Mouse (Mus musculus) forebrain, embryonic 10.5 days (tissue): Measurements from ENCODE around the gene Snx29. TPM values are rescaled to one million over a fixed set of nuclear protein-coding genes. Genes with fewer than 3 reads are reported as not detected.
"Not testable (repeated sequence)": the region's sequence is repeated elsewhere in the genome, so short reads cannot be mapped to it uniquely, and the experiment has no call there.

Experiments used
- DNase-seq: peaks from one replicate; pipeline ENCODE4 v3.0.0-alpha.2; 2017; ENCODE audit warnings: low spot score; ENCODE audit errors: extremely low spot score
- H3K27ac ChIP-seq: fragments of 300-500 bp; sonication (generic); 2 replicates; pipeline ENCODE4 v1.5.1; 2016; ENCODE audit warnings: mild to moderate bottlenecking
- H3K27me3 ChIP-seq: fragments of 300-500 bp; sonication (generic); 2 replicates; pipeline ENCODE4 v1.6.1; 2016; ENCODE audit warnings: mild to moderate bottlenecking; ENCODE audit not compliant: poor library complexity, severe bottlenecking
- H3K36me3 ChIP-seq: fragments of 300-500 bp; sonication (generic); replicated peaks from 2 replicates; pipeline ENCODE4 v1.6.1; 2016; ENCODE audit warnings: mild to moderate bottlenecking, moderate library complexity
- H3K4me1 ChIP-seq: fragments of 300-500 bp; sonication (generic); 2 replicates; pipeline ENCODE4 v1.6.1; 2016
- H3K4me3 ChIP-seq: fragments of 300-500 bp; sonication (generic); 2 replicates; pipeline ENCODE4 v1.5.1; 2016; ENCODE audit warnings: mild to moderate bottlenecking, moderate library complexity
- H3K9me3 ChIP-seq: fragments of 300-500 bp; sonication (generic); 2 replicates; pipeline ENCODE4 v1.6.1; 2016; ENCODE audit warnings: mild to moderate bottlenecking, moderate library complexity
- WGBS: fragments of 180-500 bp; shearing (Covaris S2); methylation state at CpG from one replicate; pipeline ENCODE4 v1.1.7; 2016; 5-methylcytosine and 5-hydroxymethylcytosine counted together
- polyA plus RNA-seq: library from polyadenylated mRNA; unstranded; fragments of >200 nt; fragmentation: Nextera tagmentation; extraction: Ambion mirVana; gene quantifications from 2 replicates; pipeline ENCODE4 v1.2.1, GENCODE M21; 2016

The Snx29 gene
- polyA plus RNA-seq, 1 experiment from 2014 or later: 9.8 TPM

DNA sequence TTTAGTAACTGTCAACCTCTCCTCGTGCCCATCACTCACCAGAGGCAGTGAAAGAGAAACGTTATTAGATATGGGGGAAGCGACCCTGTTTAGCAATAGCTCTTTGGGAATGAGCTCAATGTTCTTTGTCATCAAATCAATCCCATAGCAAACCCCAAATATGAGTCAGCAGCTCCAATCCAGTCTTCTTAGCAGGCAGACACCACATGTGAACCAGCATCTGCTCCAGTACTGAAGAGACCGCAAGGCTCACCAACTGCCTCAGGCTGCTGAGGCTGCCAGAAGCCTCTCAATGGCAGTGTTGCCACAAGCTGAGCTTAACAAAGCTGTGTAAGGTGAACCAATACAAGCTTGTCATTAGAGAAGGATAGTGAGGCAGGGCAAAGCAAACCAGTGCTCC lies 177.4 kb downstream of the Snx29 start:
- 86% methylated on average over 4 of the region's 4 CpGs for WGBS
- DNase-seq: no peak
- Histone ChIP-seq H3K9me3 (no peaks in the 10 kb centered on the region), H3K36me3 (no peaks in the 10 kb centered on the region), H3K4me3 (no peak overlapping the region), H3K27ac (no peak overlapping the region), H3K4me1 (peaks cover 40% of the 10 kb centered on the region), H3K27me3 (no peaks in the 10 kb centered on the region)

DNA sequence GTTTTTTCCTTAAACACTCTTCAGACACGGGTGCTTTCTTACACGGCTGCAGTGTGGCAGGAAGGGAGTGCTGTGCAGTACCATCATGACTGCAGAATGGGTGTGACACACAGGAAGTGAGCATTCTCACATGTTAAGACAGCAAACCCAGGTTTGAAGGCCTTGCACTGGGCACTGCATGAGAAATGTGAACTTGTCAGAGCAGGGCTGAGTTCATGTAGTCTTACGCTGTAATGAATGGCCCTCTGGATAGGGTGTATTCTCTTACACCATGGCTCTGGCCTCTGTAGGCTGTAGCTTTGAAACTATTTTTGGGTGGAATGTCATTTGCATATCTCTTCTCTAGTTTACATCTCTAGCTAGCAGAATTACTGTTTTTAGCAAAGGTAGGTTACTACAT lies 178.4 kb downstream of the Snx29 start:
- WGBS: 87% methylated on average over 3 of the region's 3 CpGs
- Histone ChIP-seq H3K27ac (no peak overlapping the region), H3K9me3 (no peaks in the 10 kb centered on the region), H3K4me1 (peaks cover 40% of the 10 kb centered on the region), H3K27me3 (no peaks in the 10 kb centered on the region), H3K4me3 (no peak overlapping the region), H3K36me3 (no peaks in the 10 kb centered on the region)
- no peak for DNase-seq

DNA sequence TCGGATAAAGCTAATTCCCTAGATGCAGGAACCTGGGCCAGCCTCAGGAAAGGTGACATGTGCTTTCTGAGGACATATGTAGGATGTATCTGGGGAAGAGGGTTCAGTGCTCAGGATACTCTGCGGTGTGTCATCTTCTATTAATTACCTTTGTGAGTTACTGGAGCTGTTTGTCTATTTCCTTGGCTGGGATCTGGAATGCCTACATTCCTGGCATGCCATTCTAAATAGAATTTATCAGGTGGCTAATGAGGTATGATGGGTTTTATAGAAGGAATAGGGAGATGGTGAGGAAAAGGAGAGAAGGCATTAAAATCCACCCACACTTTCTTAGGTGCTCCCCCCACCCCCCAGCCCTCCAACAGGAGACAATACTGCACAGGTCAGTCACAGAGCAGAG lies 178.9 kb downstream of the Snx29 start:
- Histone ChIP-seq H3K27ac (no peak overlapping the region), H3K9me3 (no peaks in the 10 kb centered on the region), H3K4me1 (peaks cover 36% of the 10 kb centered on the region), H3K36me3 (no peaks in the 10 kb centered on the region), H3K4me3 (no peak overlapping the region), H3K27me3 (no peaks in the 10 kb centered on the region)
- 76% methylated on average over 2 of the region's 2 CpGs for WGBS
- no peak for DNase-seq

DNA sequence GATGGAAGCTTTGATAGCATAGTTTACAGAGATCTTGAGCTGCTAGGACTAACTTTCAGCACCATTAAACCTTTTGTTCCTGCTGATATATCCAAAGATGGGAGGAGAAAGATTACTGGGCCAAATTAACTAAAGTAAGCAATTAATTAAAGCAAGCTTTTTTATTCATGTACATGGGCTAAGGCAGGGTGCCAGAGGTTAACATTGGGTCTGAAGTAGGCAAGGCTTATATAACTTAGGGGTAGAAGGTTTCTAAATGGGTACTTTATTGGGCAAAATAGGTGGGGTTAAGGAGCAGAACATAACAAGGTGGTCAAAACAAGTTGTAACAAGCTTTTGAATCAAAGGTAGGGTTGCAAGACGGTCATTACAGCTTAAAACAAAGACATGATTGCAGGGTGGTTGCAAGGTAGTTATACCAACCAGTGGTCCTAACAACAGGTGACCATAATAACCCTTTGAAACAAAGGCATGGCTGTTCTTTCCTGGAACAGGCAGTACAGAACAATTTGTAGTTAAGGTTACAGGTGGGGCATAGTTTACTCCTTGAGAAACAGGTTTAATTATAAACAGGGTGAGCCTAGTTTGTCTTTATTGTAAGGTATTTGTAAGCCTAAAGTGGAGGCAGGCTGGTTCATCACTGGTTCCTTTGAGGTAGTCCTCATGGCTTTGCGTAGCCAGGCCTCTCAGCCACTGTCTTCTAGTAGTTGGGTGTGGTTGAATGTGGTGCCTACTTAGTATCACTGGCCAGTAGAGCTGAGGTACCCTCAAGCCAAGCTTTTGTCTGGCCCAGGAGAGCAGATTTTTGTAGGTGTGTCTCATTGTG lies 182.2 kb downstream of the Snx29 start:
- WGBS: 89% methylated on average over 2 of the region's 2 CpGs
- Histone ChIP-seq H3K27ac (no peak overlapping the region), H3K4me1 (peaks cover 14% of the 10 kb centered on the region), H3K27me3 (no peaks in the 10 kb centered on the region), H3K9me3 (no peaks in the 10 kb centered on the region), H3K36me3 (no peaks in the 10 kb centered on the region), H3K4me3 (no peak overlapping the region)
- no peak for DNase-seq

DNA sequence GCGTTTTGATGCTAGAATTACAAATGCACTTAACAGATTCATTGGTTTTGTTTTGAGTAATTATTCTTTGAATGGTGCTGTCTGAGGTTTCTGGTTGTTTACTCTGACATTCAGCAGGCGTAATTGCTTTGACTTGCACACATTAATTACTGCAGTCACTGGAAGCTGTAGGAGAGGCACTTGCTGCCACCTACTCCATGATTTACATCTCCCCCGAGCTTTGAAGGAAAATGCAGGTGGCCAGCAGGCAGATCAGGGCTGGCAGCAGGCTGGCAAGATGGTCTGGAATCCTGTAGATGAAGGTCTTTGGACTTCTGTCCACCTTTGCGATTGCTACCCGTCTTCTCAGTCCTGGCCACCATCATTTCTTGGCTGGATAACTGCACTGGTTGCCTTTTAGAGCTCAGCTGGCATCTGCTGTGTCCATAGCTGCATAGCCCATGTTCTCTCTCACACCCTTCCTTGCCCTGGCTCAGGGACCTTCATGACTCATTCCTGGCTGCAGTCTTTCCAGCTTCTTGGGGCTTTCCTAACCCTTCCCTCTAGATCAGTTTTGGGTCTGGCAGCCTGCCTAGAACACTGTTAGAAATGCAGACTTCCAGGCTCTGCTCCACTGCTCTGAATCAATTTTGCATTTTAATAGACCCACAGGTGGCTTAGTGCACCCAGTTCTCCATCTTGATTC lies 182.9 kb downstream of the Snx29 start:
- H3K27me3 ChIP-seq: no peaks in the 10 kb centered on the region
- H3K27ac ChIP-seq: no peak overlapping the region
- H3K4me1 ChIP-seq: peaks cover 10% of the 10 kb centered on the region
- H3K4me3 ChIP-seq: no peak overlapping the region
- 87% methylated on average over 5 of the region's 5 CpGs for WGBS
- no peaks in the 10 kb centered on the region for H3K9me3 ChIP-seq
- no peaks in the 10 kb centered on the region for H3K36me3 ChIP-seq
- DNase-seq: no peak

DNA sequence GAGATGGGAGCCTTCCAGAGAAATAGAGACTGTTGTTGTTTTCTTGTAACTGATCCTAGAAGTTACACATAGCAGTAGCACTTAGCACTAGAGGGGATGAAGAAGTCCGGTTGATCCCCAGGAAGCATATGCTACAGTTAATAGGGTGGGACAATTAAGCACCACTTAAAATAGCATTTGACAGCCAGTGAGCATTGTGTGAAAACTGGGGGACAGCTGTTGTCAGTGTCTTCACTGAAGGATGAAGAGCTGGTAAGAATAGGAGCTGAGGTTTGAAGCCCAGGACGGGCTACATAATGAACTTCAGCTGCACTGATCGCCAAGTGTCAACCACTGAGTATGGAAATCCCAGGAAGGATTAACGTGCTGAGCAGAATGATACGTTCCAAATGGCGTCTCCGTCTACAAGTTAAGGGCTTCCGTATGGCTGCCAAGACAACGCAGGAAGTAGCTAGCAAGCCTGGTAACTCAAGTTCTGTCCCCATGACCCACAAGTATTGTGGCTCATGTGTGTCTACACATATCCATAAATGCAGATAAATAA lies 184.6 kb downstream of the Snx29 start:
- no peak overlapping the region for H3K4me3 ChIP-seq
- no peak overlapping the region for H3K27ac ChIP-seq
- no peaks in the 10 kb centered on the region for H3K9me3 ChIP-seq
- DNase-seq: no peak
- WGBS: 80% methylated on average over 9 of the region's 9 CpGs
- H3K4me1 ChIP-seq: no peaks in the 10 kb centered on the region
- H3K36me3 ChIP-seq: no peaks in the 10 kb centered on the region
- H3K27me3 ChIP-seq: no peaks in the 10 kb centered on the region

DNA sequence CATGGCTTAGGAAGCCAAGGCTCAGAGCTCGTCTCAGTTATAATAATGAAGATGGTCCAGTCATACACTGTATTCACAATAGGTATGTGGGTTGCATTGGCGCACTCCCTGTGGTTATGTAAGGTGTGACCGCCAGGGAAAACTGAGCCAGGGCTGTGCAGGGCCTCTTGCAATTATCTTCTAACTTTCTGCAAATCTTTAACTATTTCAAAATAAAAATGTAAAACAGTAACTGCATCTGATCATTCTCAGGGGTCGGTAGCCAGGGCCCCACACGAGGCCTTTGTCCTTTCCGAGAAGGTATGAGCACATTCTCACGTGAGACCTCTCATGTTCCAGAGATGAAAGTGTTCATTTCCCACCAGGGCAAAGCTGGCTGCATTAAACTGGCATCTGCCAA lies 185.6 kb downstream of the Snx29 start:
- Histone ChIP-seq H3K4me1 (no peaks in the 10 kb centered on the region), H3K36me3 (no peaks in the 10 kb centered on the region), H3K9me3 (no peaks in the 10 kb centered on the region), H3K27ac (no peak overlapping the region), H3K27me3 (no peaks in the 10 kb centered on the region), H3K4me3 (no peak overlapping the region)
- DNase-seq: no peak
- 93% methylated on average over 7 of the region's 7 CpGs for WGBS

DNA sequence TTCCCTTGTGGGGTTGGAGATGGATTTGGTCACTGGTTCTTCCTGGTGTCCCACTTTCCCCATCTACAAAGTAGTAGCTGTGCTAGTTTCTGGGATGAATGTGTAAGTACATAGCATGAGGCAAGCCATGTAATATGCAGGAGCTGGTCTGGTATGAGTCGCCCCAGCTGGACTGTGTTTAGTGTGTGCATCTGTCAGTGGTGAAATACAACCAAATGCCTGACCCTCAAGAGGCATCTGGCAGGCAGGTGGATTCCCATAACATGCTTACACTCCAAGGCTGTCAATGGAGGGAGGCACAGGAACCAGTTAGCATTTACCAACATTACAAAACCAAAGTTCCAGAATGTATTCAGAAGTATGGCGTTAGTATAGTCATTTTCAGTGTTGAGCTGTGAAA lies 187.7 kb downstream of the Snx29 start:
- Histone ChIP-seq H3K4me3 (no peak overlapping the region), H3K27me3 (no peaks in the 10 kb centered on the region), H3K9me3 (no peaks in the 10 kb centered on the region), H3K36me3 (no peaks in the 10 kb centered on the region), H3K27ac (no peak overlapping the region), H3K4me1 (no peaks in the 10 kb centered on the region)
- 87% methylated on average over 2 of the region's 2 CpGs for WGBS
- DNase-seq: no peak

DNA sequence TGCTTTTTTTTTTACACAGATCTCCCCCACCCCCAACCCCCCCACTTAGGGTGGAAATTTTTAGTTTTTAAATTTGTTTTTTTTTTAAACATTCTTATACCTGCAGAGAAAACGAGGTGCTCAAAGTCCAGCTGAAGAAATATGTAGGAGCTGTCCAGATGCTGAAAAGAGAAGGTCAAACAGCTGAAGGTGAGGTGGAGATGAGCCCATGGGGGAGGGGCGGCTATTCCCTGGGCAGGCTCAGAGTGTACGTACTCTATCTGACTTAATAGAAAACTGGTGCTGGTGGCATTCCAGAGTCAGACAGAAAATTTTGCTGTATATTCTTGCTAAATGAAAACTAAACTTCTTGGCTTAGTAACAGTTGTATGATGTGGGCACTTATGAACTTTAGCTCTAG lies 188.1 kb downstream of the Snx29 start:
- Histone ChIP-seq H3K4me1 (no peaks in the 10 kb centered on the region), H3K9me3 (no peaks in the 10 kb centered on the region), H3K36me3 (no peaks in the 10 kb centered on the region), H3K27ac (no peak overlapping the region), H3K4me3 (no peak overlapping the region), H3K27me3 (no peaks in the 10 kb centered on the region)
- 67% methylated on average over 3 of the region's 3 CpGs for whole genome bisulfite sequencing
- no peak for DNase-seq

DNA sequence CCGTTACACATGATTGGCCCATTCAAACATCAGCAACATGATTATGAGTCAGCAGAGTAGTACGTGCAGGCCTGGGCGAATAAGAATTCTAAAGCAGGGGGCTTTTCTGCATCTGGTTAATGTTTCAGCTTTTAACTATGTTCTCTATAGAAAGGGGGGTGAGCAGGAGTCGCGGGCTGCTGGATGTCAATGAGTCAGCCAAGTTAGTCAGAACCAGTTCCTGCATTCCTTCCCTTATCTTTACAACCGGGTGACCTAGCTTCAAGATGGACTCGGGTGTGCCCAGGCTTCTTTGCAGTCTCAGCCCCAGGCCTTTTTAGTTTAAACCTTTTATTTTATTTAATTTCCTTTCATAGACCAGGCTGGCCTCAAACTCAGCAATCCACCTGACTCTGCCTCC lies 189.0 kb downstream of the Snx29 start:
- not testable (repeated sequence) for DNase-seq, H3K4me1 ChIP-seq, H3K36me3 ChIP-seq, H3K27me3 ChIP-seq, H3K9me3 ChIP-seq, H3K27ac ChIP-seq, H3K4me3 ChIP-seq
- 93% methylated on average over 7 of the region's 7 CpGs for WGBS

DNA sequence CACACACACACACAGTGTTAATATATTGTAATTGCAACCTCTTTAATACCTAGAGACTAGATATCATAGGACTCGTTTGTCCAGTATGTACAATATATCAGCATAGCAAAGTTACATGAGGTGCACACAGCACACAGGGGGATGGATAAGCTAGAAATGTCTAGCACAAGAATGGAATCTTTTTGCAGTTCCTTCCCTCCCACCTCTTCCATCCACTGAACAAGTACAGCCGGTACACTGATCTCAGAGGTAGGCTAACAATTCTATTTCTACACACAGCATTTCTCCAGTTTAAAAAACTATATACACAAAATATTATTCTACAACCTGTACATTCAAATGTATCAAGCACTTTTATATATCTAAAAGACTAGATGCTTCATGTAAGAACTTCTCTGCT lies 194.0 kb downstream of the Snx29 start:
- H3K9me3 ChIP-seq: no peaks in the 10 kb centered on the region
- H3K4me1 ChIP-seq: no peaks in the 10 kb centered on the region
- H3K36me3 ChIP-seq: peaks cover 7% of the 10 kb centered on the region
- no peak overlapping the region for H3K4me3 ChIP-seq
- no peaks in the 10 kb centered on the region for H3K27me3 ChIP-seq
- 87% methylated on average over 2 of the region's 2 CpGs for WGBS
- no peak overlapping the region for H3K27ac ChIP-seq
- no peak for DNase-seq

DNA sequence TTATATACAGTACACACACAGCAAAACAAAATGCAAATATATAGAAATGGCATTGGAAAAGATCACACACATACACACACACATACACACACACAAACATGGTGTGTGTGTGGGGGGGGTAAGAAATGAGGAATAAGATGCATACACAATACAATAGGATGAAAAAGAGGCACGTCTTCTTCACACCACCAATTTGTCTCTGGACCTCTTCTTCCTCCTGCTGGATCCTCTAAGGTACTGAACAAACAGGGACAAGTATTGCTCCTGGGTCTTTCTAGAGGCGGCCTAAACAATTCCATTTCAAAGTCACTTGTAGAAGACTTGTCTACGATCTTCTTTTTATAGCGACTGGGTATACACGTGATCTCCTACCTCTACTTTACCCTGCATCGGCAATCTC lies 194.7 kb downstream of the Snx29 start:
- Histone ChIP-seq H3K27me3 (no peaks in the 10 kb centered on the region), H3K4me1 (no peaks in the 10 kb centered on the region), H3K36me3 (peaks cover 7% of the 10 kb centered on the region), H3K9me3 (no peaks in the 10 kb centered on the region), H3K27ac (no peak overlapping the region), H3K4me3 (no peak overlapping the region)
- WGBS: 94% methylated on average over 6 of the region's 6 CpGs
- no peak for DNase-seq

DNA sequence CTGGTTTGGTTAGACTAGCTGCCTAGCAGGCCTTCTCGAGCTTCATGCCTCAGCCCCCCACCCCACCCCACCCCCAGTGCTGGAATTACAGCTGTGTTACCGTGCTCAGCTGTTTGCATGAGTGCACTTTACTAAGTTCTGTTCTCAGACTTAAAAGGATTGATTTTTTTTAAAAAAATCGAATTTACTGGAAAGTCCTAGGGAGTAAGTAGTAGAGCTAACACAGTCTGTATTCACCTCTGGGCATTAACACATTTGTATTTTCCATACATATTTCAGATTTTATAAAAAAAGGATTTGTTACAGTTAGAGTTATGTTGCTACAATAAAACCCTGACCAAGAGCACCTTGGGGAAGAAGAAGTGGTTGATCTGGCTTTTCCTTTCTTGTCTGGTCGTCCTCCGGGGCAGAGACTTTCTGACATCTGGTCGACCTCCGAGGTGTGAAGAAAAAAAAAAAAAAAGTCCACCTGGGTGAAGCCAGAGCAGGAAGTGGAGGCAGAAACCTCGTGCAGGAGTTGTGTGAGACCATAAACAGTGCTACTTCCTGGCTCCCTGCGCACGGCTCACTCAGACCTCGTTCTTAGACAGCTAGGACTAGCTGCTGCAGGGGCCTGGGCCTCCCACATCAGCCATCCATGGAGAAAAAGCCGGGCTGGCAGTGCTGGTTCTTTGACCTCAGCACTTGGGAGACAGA lies 196.2 kb downstream of the Snx29 start:
- Histone ChIP-seq H3K27me3 (no peaks in the 10 kb centered on the region), H3K9me3 (no peaks in the 10 kb centered on the region), H3K4me3 (no peak overlapping the region), H3K27ac (no peak overlapping the region), H3K4me1 (no peaks in the 10 kb centered on the region), H3K36me3 (peaks cover 7% of the 10 kb centered on the region)
- WGBS: 88% methylated on average over 12 of the region's 12 CpGs
- no peak for DNase-seq
